Mouse (Mus musculus): ENCODE data around the gene Khk. TPM values are rescaled to one million over a fixed set of nuclear protein-coding genes. Genes with fewer than 3 reads are reported as not detected.

The Khk gene
- polyA plus RNA-seq, 1 experiment, result 1,266 TPM

DNA sequence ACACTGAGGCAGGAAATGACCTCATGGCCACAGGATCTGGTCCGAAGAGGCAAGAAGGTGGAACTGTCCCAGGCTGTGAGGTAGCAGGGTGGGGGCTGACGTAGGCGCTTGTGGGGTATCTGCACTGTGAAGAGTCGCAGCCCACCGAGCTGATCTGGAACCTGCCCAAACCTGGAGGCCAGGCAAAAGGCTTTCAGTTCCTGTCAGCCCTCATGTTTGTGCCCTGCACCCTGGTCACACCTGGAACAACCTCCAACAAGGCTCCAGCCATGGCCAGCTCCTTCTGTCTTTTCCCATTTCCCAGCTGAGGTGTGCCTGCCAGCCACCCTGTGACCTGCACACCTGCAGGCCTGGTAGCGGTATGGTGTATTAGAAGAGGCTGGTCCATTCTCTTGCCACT, 36.7 kb downstream of the Khk start:
- peaks cover 1% of the 10 kb centered on the region; the same call in 1 of the 2 replicates for H3K36me3 ChIP-seq (ENCODE audit: control insufficient read depth, insufficient read depth, low read length)
- no peak for TF ChIP-seq CTCF (conservative IDR thresholded peaks at IDR 0.05; ENCODE audit: insufficient read depth, insufficient read length, low read depth, low read length)
- peak; percentile 24 for TF ChIP-seq POLR2A (IDR thresholded peaks at IDR 0.05; ENCODE audit: low read depth, low read length)
- no peaks in the 10 kb centered on the region for H3K27me3 ChIP-seq (replicated peaks; ENCODE audit: control insufficient read depth, insufficient read depth, low read length)
- 86% methylated on average over 6 of the region's 6 CpGs for WGBS
- no peak overlapping the region for H3K27ac ChIP-seq (ENCODE audit: insufficient read depth, low read depth, low read length)
- H3K4me3 ChIP-seq (ENCODE audit: insufficient read depth, low read depth, low read length), result no peak overlapping the region
- DNase-seq, result no peak
- H3K4me1 ChIP-seq (ENCODE audit: control insufficient read depth, insufficient read depth, low read length), result peaks cover 17% of the 10 kb centered on the region

DNA sequence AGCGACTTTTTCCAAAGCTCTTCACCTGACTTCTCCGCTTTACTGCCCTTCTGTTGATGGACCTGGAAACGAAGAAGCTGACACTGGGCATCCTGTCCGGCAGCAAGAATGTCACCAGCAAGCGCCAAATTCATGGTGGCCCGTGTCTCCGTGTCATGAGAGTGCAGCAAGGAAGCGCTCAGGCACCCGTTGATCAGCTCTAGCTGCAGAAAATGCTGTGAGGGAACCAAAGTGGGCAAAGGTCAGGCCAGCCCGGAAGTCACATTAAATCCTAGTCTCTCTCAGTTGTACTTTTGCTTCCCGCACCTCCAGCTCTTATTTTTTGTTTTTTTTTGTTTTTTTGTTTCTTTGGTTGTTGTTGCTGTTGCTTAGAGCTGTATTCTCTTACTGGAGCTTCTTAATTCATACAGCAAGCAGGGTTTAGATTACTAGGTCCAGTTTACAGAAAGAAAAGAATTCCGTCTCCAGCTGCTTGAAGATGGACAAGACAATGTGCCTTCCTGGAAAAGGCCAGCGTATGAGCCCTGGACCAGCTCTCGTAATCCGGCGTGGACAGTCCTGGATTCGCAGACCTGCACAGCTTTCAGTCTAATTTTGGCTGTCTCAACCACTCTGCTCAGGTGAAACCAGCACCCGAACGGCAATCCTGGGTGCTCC, 38.1 kb downstream of the Khk start:
- DNase-seq, result peak; percentile 79

DNA sequence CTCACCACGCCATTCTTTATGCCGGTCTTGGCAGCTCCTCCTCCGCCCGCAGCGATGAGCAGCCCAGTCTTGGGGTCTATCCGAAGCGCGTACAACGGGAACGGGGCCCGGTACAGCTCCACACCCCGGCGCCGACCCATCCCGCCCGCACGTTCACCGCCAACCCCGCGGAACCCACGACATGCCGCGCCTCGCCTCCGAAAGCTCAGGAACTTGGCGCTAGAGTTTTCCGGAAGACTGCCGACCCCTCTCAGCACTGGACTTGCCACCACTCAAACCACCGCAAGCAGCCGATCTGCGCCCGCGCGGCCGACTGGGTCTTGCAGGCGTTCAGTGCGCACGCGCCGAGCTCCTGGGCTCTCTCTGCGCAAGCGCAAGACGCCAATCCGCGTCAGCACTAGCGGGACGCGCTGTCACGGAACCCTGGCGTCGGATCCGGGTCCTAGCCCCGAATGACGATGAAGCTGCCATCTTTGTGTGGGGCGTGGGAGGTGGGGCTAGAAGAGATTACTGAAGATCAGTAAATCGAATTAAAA, 38.8 kb downstream of the Khk start, which contains the start of gene Preb:
Gene Preb (minus strand): TSS at position 396 of the 536 bp plus-strand sequence.
- 1% methylated on average over 56 of the region's 56 CpGs for WGBS
- Histone ChIP-seq H3K27me3 (replicated peaks; ENCODE audit: control insufficient read depth, insufficient read depth, low read length) (no peaks in the 10 kb centered on the region), H3K4me1 (ENCODE audit: control insufficient read depth, insufficient read depth, low read length) (peaks cover 17% of the 10 kb centered on the region), H3K4me3 (ENCODE audit: insufficient read depth, low read depth, low read length) (peak within 1 kb of the TSS; percentile 94), H3K27ac (ENCODE audit: insufficient read depth, low read depth, low read length) (peak within 1 kb of the TSS; percentile 86), H3K36me3 (ENCODE audit: control insufficient read depth, insufficient read depth, low read length) (peaks cover 1% of the 10 kb centered on the region; the same call in 1 of the 2 replicates)
- DNase-seq, result peak; percentile 99
- TF ChIP-seq CTCF (conservative IDR thresholded peaks at IDR 0.05; ENCODE audit: insufficient read depth, insufficient read length, low read depth, low read length) (no peak), POLR2A (IDR thresholded peaks at IDR 0.05; ENCODE audit: low read depth, low read length) (peak; percentile 63)

More for the DNA sequence above, 38.1 kb downstream of the Khk start:
- Histone ChIP-seq H3K27me3 (replicated peaks; ENCODE audit: control insufficient read depth, insufficient read depth, low read length) (no peaks in the 10 kb centered on the region), H3K4me3 (ENCODE audit: insufficient read depth, low read depth, low read length) (peak overlapping the region; percentile 94), H3K27ac (ENCODE audit: insufficient read depth, low read depth, low read length) (peak overlapping the region; percentile 79), H3K36me3 (ENCODE audit: control insufficient read depth, insufficient read depth, low read length) (peaks cover 1% of the 10 kb centered on the region; the same call in 1 of the 2 replicates), H3K4me1 (ENCODE audit: control insufficient read depth, insufficient read depth, low read length) (peaks cover 17% of the 10 kb centered on the region)
- TF ChIP-seq CTCF (conservative IDR thresholded peaks at IDR 0.05; ENCODE audit: insufficient read depth, insufficient read length, low read depth, low read length), result no peak
- TF ChIP-seq POLR2A (IDR thresholded peaks at IDR 0.05; ENCODE audit: low read depth, low read length), result no peak
- 8% methylated on average over 19 of the region's 19 CpGs for WGBS

DNA sequence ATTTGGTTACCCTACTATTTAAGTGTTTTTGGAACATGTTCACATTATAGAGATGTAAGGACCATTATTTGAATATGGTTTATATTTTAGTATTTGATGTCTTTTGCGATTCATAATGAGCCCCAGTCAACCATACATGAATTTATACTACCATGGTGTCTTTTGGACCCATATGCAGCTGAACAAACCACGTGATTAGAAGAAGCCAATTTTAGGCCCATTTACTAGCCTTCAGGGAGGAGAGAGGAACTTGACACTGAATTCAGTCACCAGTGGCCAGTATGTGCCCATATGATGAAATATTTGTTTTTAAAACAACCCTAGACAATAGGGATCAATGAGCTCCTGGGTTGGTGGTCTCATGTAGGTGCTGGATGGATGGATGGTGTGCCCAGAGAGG, 39.6 kb downstream of the Khk start:
- 90% methylated on average over 2 of the region's 2 CpGs for WGBS
- Histone ChIP-seq H3K4me3 (ENCODE audit: insufficient read depth, low read depth, low read length) (no peak overlapping the region), H3K36me3 (ENCODE audit: control insufficient read depth, insufficient read depth, low read length) (0 out of 2 replicates have a peak, but pooled peaks cover 1% of the 10 kb centered on the region), H3K27me3 (replicated peaks; ENCODE audit: control insufficient read depth, insufficient read depth, low read length) (no peaks in the 10 kb centered on the region), H3K27ac (ENCODE audit: insufficient read depth, low read depth, low read length) (peak overlapping the region; percentile 86; the same call in 1 of the 2 replicates), H3K4me1 (ENCODE audit: control insufficient read depth, insufficient read depth, low read length) (peaks cover 17% of the 10 kb centered on the region)
- no peak for TF ChIP-seq POLR2A (IDR thresholded peaks at IDR 0.05; ENCODE audit: low read depth, low read length)
- TF ChIP-seq CTCF (conservative IDR thresholded peaks at IDR 0.05; ENCODE audit: insufficient read depth, insufficient read length, low read depth, low read length), result no peak
- no peak for DNase-seq

DNA sequence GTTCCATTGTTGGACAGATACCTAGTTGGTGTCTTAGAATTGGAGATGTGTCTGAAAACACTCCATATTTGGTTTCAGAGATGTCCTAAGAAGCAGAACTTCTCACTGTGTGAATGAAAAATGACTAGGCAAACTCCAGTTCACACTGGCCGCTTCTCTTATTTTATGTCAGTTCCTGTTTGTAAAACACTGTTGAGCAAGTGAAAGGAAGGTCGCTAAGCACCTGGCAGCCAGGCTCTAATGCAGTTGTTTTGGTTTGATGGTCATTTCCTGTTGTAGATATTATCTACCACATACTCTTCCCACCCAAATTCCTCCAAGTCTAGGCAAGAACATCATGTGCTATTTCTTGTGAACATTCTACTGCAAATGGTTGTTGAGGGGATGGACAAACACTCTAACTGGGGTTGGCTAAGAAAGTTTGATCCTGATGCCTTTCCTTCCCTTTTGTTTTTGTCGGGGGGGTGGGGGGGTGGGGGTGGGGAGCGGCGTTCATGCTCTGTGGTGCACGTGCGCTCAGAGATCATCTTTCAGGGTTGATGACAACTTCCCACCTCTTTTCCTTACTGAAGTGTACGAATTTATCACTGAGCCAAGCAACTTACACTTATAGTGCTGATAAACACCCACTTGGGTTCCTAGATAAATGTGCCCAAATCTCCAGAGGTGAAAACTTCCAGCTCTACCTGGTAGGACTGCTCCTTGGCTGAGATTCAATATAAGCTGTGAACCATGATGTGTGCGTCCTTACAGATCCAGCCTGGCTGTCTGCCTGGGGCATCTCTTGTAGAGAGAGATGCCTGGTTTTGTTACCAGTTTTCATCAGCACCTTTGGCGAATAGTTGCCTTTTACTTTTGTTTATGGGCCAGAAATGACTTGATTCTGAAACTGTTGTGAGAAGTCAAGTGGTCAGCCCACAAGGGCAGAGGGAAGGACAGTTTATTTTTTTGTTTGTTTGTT, 40.6 kb downstream of the Khk start:
- TF ChIP-seq CTCF (conservative IDR thresholded peaks at IDR 0.05; ENCODE audit: insufficient read depth, insufficient read length, low read depth, low read length), result no peak
- TF ChIP-seq POLR2A (IDR thresholded peaks at IDR 0.05; ENCODE audit: low read depth, low read length), result no peak
- DNase-seq, result peak; percentile 59
- peak overlapping the region; percentile 41; the same call in 1 of the 2 replicates for H3K27ac ChIP-seq (ENCODE audit: insufficient read depth, low read depth, low read length)
- peaks cover 17% of the 10 kb centered on the region for H3K4me1 ChIP-seq (ENCODE audit: control insufficient read depth, insufficient read depth, low read length)
- WGBS, result 52% methylated on average over 10 of the region's 10 CpGs
- H3K36me3 ChIP-seq (ENCODE audit: control insufficient read depth, insufficient read depth, low read length), result 0 out of 2 replicates have a peak, but pooled peaks cover 1% of the 10 kb centered on the region
- no peaks in the 10 kb centered on the region for H3K27me3 ChIP-seq (replicated peaks; ENCODE audit: control insufficient read depth, insufficient read depth, low read length)
- H3K4me3 ChIP-seq (ENCODE audit: insufficient read depth, low read depth, low read length), result no peak overlapping the region

DNA sequence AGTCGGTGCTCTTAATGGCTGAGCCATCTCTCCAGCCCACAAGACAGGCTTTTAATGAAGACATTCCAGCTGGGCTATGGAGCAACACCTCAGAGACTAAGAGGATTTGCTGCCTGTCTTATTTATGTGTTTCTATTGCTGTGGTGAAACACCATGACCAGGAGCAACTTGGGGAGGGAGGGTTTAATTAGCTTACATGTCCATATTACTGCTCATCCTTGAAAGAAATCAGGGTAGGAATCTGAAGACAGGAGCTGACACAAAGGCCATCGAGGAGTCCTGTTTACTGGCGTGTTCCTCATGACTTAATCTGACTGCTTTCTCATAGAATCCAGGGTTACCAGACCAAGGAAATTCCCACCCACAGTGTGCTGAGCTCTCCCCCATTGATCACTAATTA, 42.7 kb downstream of the Khk start:
- TF ChIP-seq POLR2A (IDR thresholded peaks at IDR 0.05; ENCODE audit: low read depth, low read length) (no peak), CTCF (conservative IDR thresholded peaks at IDR 0.05; ENCODE audit: insufficient read depth, insufficient read length, low read depth, low read length) (no peak)
- Histone ChIP-seq H3K36me3 (ENCODE audit: control insufficient read depth, insufficient read depth, low read length) (no peaks in the 10 kb centered on the region), H3K4me3 (ENCODE audit: insufficient read depth, low read depth, low read length) (no peak overlapping the region), H3K4me1 (ENCODE audit: control insufficient read depth, insufficient read depth, low read length) (peaks cover 5% of the 10 kb centered on the region; the same call in 1 of the 2 replicates), H3K27me3 (replicated peaks; ENCODE audit: control insufficient read depth, insufficient read depth, low read length) (no peaks in the 10 kb centered on the region), H3K27ac (ENCODE audit: insufficient read depth, low read depth, low read length) (no peak overlapping the region)
- WGBS, result 58% methylated on average over 3 of the region's 3 CpGs
- no peak for DNase-seq
